Mouse (Mus musculus): ENCODE measurements at regions not wholly inside any gene's neighbourhood (a gene's known extent, or its start where the extent isn't known, plus 50 kb on each side); places are given as distances from the start of the nearest gene placed in this dataset.

DNA sequence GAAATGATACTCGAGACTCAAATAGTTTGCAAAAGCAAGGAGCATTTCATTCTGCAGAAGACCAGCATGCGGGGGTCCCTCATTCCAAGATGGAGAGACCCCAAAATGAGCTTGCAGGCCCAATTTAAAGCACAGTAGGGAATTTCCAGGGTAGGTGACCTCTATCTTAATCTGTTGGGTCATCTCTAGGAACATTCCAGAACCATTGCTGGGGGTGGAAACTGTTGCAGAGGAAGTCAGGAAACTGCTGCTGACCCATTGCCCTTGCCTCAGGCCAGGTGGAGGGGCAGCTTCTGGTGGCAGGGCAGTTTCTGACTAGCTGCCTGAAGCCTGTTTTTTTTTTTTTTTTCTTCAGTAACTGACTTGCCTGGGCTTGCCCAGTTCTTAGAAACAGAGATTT lies 73.4 kb upstream of the Zfp706 start:
- TF ChIP-seq CTCF (IDR thresholded peaks at IDR 0.05; ENCODE audit: borderline replicate concordance, insufficient read depth, low read depth, low read length) (no peak), POLR2A (IDR thresholded peaks at IDR 0.05; ENCODE audit: borderline replicate concordance, insufficient read depth, low read length) (no peak)
